Mouse (Mus musculus) cerebral cortex, adult 2 months (tissue): ENCODE results near the gene Gm37240.

Experiments
- WGBS: fragments of 180-500 bp; shearing (Covaris S2); methylation state at CpG from one replicate; pipeline ENCODE4 v1.1.7; 2018; 5-methylcytosine and 5-hydroxymethylcytosine counted together

Gm37240 gene

GRCm38 (mm10) chr3:84825990-84826389 is 1061.3 kb downstream of the Gm37240 start:
- 79% methylated on average over 5 of the region's 5 CpGs for WGBS

DNA sequence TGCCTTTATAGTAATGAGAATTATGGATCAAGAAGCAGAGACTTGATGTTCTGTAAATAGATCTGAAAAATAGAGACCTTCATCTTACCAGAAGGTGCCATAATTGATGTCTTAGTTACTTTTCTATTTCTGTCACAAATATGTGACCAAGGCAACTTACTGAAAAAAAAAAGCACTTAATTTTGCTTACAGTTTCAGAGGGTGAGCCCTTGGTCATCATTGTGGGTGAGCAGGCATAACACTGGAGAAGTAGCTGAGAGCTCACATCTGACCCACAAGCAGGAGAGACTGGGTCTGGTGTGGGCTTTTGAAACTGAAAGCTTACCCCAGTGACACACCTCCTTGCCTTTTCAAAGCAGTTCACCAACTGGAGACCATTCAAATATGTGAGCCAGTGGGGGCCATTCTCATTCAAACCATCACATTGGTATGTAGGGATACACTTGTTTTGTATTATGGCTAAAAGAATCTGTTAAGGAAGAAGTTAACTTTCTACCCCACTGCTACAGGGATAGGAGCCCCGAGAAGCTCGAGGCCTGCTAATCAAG is 1066.6 kb downstream of the Gm37240 start:
- 68% methylated on average over 2 of the region's 2 CpGs for WGBS

- WGBS = 94% methylated on average over 1 of the region's 1 CpGs
Measured at GRCm38 (mm10) chr3:84816951-84817350, 1070.4 kb downstream of the Gm37240 start.

DNA sequence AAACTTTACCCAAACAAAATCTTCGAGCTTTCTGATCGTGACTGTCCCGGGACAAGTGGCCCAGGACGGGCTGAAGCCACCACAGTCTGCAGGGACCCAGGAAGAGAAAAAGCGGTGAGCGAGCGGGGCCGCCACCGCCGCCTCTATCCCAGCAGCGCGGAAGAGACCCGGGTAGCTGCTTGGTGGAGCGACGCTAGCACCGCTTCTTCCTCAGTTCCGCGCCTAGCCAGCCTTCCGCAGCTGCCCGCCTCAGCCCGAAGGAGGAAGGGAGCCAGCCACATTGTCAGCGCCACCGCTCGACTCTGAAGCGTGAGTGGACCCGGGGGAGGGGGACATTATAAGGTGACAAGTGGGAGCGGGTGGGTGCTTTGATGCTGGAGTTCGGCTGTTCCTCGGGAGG is 1071.9 kb downstream of the Gm37240 start:
- WGBS = under 1% methylated on average over 29 of the region's 29 CpGs

- under 1% methylated on average over 46 of the region's 76 CpGs for whole genome bisulfite sequencing
Measured at GRCm38 (mm10) chr3:84814762-84815381, 1072.4 kb downstream of the Gm37240 start, which contains the start of gene Fbxw7. Fbxw7 (plus strand) TSS chr3:84815268.

DNA sequence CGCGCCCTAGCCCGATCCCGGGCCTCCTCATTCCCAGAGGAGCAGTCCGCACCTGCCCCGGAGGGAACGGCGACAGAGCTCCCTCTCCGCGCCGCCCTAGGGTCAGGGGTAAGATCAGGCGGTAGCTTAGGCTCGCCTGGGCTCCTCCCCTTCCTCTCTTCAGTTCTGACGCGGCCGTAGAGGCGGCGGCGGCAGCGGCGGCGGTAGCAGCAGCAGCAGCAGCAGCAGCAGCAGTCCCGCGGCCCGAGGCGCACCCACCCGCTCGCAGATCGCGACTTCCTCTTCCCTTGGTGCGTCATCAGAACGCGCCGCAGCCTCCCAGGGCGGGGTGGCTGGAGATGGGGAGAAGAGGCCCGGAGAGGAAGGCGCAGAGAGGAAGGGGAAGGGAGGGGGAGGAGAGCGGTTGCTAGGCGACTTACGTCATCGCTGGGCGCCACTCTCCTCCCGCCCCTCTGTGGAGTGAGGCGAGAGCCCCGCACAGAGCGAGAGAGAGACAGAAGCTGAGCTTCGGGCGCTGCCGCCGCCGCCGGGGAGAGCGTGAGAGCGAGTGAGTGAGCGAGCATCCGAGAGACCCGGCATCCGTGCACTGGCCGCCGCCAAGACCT is 1073.1 kb downstream of the Gm37240 start:
- WGBS = under 1% methylated on average over 60 of the region's 60 CpGs

DNA sequence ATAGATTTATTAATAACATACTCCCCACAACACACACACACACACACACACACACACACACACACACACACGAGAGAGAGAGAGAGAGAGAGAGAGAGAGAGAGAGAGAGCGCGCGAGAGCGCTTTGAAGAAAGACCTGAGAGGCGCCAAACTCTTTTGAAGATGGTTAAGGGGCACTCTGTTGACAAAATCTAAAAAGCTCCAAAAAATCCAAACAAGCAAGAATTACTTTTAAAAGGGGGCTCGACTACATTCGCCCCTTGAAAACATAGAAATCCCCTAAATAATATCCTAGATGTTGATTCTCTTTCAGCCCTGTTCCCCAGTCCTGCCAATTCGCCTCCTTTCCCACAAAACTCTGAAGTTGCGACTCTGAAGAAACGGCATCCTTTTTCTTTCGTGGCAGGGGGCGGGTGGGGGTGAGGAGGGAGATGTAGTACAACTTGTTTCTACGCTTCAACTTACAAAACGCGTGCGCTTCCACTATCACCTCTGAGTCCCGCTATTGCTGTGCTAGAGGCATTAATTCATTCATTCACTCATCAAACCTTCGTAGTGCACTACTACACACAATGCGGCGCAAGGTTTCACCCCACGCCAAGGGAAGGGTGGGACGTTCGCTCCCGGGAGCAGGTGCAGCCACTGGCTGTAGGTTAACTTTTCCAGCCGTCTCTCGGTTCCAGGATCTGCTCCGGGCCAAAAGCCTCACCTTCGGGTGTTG is 1073.7 kb downstream of the Gm37240 start:
- WGBS = 2% methylated on average over 29 of the region's 29 CpGs

DNA sequence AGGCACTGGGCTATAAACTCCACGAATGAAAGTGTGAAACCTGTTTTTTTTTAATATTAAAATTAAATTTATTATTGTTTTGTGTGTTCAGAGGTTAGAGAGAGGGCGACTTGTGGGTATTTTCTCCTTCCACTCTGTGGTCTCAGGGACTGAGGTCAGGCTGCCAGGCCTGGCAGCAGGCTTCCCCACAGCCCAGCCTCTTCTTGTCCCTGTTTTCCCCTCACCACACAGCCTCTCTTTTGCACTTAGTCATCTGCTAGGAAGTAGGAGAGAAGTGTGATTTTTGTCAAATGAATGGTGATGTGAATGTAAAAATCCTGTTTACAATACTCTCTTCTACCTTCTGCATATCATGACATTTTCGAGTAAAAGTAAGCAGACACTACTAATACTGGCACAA is 1079.5 kb downstream of the Gm37240 start:
- 73% methylated on average over 3 of the region's 3 CpGs for WGBS

DNA sequence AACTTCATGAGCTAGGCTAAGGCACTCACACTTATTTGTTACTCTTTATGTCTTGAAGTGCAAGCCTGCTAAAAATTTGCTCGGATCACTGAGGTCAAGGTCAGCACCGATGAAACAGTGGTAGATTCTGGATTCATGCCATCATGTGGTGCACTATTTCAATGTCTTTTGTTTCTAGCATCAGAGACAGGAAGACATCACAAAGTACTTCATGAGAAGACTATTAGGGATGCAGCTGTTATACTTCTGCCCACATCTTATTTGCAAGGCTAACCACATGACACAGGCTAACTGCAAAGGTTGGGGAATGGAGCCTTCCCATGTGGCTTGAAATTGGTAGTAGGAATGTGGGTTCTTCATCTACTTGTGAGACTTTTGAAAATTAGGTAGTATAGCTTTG is 1081.1 kb downstream of the Gm37240 start:
- WGBS = 69% methylated on average over 2 of the region's 2 CpGs

DNA sequence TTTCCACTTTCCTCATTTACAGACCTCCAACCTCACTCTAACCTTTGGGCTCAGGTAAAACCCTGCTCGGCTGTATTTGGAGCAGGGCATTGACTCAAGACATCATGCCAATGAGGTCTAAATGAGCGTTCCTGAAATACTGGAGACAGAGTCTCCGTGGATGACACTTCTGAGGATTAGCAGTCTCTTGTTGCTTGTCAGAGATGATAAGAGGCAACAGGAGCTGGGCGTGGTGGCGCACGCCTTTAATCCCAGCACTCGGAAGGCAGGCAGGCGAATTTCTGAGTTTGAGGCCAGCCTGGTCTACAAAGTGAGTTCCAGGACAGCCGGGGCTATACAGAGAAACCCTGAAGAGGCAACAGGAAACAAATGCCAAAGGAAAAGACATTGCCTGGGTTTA is 1083.3 kb downstream of the Gm37240 start:
- WGBS = 79% methylated on average over 9 of the region's 9 CpGs

GRCm38 (mm10) chr3:84787914-84788313 is 1099.4 kb downstream of the Gm37240 start:
- 88% methylated on average over 4 of the region's 4 CpGs for WGBS

DNA sequence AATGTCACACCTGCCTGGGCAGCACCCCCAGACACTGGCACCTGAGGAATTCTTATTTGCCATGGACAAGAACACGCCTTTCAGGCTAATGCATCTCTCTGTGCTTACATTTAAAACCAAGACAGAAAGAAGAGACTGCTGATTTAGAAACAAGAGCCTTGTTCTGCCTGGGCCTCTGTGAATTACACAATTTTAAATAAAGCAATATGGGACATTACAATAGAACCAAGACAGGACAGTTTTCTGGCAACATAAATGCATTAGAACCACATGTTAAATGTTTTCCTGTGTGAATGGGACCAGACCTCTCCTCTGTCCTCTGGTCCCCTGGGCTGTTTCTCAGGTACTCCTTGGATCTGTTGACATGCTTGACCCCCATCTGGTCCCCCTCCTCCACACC is 1111.2 kb downstream of the Gm37240 start:
- WGBS = 100% methylated on average over 1 of the region's 1 CpGs

DNA sequence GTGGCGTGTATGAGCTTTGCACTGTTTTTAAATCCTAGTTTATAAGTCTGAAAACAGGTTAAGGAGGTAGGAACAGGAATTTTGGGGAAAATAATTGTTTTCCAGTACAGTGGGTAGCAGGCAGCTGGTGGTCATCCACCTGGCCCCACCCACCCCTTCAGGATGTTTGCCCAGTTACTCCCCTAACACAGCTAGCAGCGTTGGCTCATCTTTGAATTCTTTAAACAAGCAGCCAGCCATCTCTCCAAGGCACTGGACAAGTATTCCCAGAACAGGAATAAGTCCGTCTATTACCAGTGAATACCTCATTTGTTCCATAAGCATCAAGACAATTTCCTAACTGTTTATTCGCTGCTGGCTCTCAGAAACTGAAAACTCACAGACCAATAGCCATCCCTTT is 1111.7 kb downstream of the Gm37240 start:
- 60% methylated on average over 4 of the region's 4 CpGs for WGBS

- WGBS = 76% methylated on average over 6 of the region's 6 CpGs
Measured at GRCm38 (mm10) chr3:84775067-84775423, 1112.3 kb downstream of the Gm37240 start.

- WGBS = 56% methylated on average over 8 of the region's 8 CpGs
Measured at GRCm38 (mm10) chr3:84774246-84775066, 1112.9 kb downstream of the Gm37240 start.

DNA sequence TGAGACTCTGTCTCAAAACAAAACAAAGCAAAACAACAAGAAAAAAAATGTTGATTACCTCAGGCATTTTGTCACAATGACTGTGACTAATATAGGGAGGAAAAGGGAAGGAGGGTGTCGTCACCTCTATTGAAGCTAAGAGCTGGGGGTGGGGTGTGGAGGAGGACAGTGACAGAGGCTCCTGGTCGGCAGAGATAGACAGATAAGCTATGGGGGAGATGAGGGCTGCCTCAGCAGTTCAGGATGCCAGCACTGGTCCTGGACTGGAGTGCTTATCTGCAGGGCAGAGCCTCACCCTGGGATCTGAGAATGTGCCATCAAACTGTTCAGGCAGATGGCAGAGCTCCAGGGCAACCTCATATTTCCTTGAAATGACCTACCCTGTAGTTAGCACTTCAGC is 1115.3 kb downstream of the Gm37240 start:
- WGBS = 67% methylated on average over 2 of the region's 2 CpGs

DNA sequence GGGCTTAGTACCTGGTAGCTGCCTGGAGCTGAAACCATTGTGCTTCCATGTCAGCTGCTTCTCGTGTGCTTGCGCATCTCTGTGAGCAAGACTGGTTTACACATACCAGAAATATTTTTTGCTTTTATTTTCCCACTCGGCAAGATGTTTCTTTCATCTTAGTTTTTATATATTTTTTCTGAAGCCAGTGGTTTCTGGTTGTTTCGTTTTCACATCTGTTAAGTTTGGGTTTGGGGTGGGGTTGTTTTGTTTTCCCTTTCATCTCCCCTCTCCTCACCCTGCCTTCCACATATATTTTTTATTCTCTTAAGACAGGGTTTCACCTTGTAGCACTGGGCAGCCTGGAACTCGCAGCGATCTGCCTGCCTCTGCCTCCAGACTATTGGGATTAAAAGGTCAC is 1116.8 kb downstream of the Gm37240 start:
- 88% methylated on average over 6 of the region's 6 CpGs for WGBS

GRCm38 (mm10) chr3:84769411-84769810 is 1117.9 kb downstream of the Gm37240 start:
- WGBS = 82% methylated on average over 6 of the region's 6 CpGs

GRCm38 (mm10) chr3:84768940-84769339 is 1118.4 kb downstream of the Gm37240 start:
- WGBS = 95% methylated on average over 4 of the region's 4 CpGs

GRCm38 (mm10) chr3:84753816-84754215 is 1133.5 kb downstream of the Gm37240 start:
- WGBS = 94% methylated on average over 2 of the region's 2 CpGs

- 77% methylated on average over 5 of the region's 5 CpGs for WGBS
Measured at GRCm38 (mm10) chr3:84749222-84749621, 1138.1 kb downstream of the Gm37240 start.

- WGBS = 96% methylated on average over 5 of the region's 5 CpGs
Measured at GRCm38 (mm10) chr3:84748139-84748538, 1139.2 kb downstream of the Gm37240 start.
